Mouse (Mus musculus) lung, postnatal 0 days (tissue): Measurements from ENCODE around the gene Hist1h2bc.

Experiments used
- CTCF ChIP-seq: IDR thresholded peaks from 2 replicates; pipeline ENCODE4 v1.5.1; 2016; ENCODE audit warnings: antibody characterized with exemption, mild to moderate bottlenecking
- EP300 ChIP-seq: IDR thresholded peaks from 2 replicates; pipeline ENCODE4 v1.6.1; 2016; ENCODE audit warnings: antibody characterized with exemption, mild to moderate bottlenecking, control low read depth

- TF ChIP-seq EP300: no peak
- TF ChIP-seq CTCF: no peak
These were observed 15.8 kb downstream of the Hist1h2bc start for GRCm38 (mm10) chr13:23699767-23700166.
